Mouse (Mus musculus): ENCODE results near the gene Cdkl4. TPM values are rescaled to one million over a fixed set of nuclear protein-coding genes. Genes with fewer than 3 reads are reported as not detected.

Cdkl4 gene
- total and polyA plus RNA-seq, 3 experiments = 0.42 to 0.71 TPM; not detected in 1

DNA sequence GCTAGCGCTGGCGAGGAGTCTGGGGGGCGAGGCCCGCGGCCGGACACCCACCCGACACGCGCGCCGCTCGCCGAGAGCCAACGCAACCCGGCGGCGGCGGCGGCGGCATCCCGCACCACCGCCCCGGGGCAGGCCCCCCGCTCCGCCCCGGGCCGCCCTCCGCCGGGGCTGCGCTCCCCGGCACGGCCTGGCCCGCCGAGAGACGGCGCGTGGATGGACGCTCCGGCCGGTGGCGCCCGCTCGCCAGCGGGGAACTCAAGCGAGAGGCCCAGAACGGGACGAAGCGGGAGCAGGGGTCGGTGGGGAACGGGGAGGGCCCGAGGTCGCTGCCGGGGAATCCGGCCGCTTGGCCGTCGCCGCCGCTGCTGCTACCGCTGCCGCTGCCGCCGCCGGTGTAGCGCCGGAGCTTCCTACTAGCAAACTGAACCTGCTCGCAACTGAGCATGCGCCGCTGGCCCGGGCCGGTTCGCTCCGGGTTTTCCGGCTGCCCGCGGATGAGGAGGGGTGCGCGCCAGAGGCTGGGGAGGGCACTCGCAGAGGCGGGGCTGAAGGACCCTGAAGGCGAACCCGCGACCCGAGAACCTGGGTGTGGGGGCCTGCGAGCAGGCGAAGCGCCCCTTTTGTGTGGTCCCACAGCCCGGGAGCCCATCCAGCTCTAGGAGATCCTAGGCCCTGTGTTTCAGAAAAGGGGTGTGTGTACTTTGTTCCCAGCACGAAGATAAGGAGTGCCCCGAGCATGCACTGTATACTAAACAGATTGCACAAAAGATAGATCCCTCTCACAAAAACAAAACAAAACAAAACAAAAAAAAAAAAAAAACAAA is 97.4 kb downstream of the Cdkl4 start, which contains the start of gene Sos1 (continued):
- TF ChIP-seq MYC (IDR thresholded peaks at IDR 0.05; ENCODE audit: low read depth, low read length) = 0 out of 2 replicates have a peak, but pooled peaks have one; percentile 7
- TF ChIP-seq TCF12 (IDR thresholded peaks at IDR 0.05; ENCODE audit: low read depth, low read length) = peak; percentile 87
- no peak for TF ChIP-seq CHD2 (IDR thresholded peaks at IDR 0.05; ENCODE audit: low read length)
- TF ChIP-seq ZMIZ1 (IDR thresholded peaks at IDR 0.05; ENCODE audit: low read depth, low read length) = peak; percentile 72; the same call in 1 of the 2 replicates
- peak; percentile 87 for TF ChIP-seq NRF1 (IDR thresholded peaks at IDR 0.05; ENCODE audit: insufficient read depth, low read depth, low read length, poor library complexity, severe bottlenecking)
- peak; percentile 71; the same call in 1 of the 2 replicates for TF ChIP-seq TBP (IDR thresholded peaks at IDR 0.05; ENCODE audit: low read depth, low read length)
- TF ChIP-seq MAX (IDR thresholded peaks at IDR 0.05; ENCODE audit: low read length) = peak; percentile 67
- peak; percentile 69 for TF ChIP-seq GATA1 (IDR thresholded peaks at IDR 0.05; ENCODE audit: low read depth, low read length)
- no peak for TF ChIP-seq ZC3H11A (IDR thresholded peaks at IDR 0.05; ENCODE audit: low read depth, low read length)
- TF ChIP-seq SMC3 (IDR thresholded peaks at IDR 0.05; ENCODE audit: low read depth, low read length) = no peak
- TF ChIP-seq ELF1 (IDR thresholded peaks at IDR 0.05; ENCODE audit: low read depth, low read length) = peak; percentile 66
- peak; percentile 94; the same call in 1 of the 2 replicates for TF ChIP-seq CHD1 (IDR thresholded peaks at IDR 0.05; ENCODE audit: low read depth, low read length)
- no peak for TF ChIP-seq MEF2A (IDR thresholded peaks at IDR 0.05; ENCODE audit: extremely low read depth, insufficient replicate concordance, low read depth, low read length, poor library complexity, severe bottlenecking)
- no peak for TF ChIP-seq E2F4 (IDR thresholded peaks at IDR 0.05; ENCODE audit: borderline replicate concordance, low read depth, low read length)
- TF ChIP-seq GABPA (IDR thresholded peaks at IDR 0.05; ENCODE audit: low read depth, low read length) = no peak
- TF ChIP-seq MAZ (IDR thresholded peaks at IDR 0.05; ENCODE audit: low read depth, low read length) = peak; percentile 98
- TF ChIP-seq HCFC1 (IDR thresholded peaks at IDR 0.05; ENCODE audit: low read depth, low read length) = peak; percentile 84
- peak; percentile 31; the same call in 1 of the 2 replicates for TF ChIP-seq ETS1 (IDR thresholded peaks at IDR 0.05; ENCODE audit: low read depth, low read length)
- no peak for TF ChIP-seq RCOR1 (IDR thresholded peaks at IDR 0.05; ENCODE audit: low read depth, low read length)
- TF ChIP-seq ZKSCAN1 (IDR thresholded peaks at IDR 0.05; ENCODE audit: low read depth, low read length) = no peak
- TF ChIP-seq MXI1 (IDR thresholded peaks at IDR 0.05; ENCODE audit: low read depth, low read length) = peak; percentile 74
